Mouse (Mus musculus) heart, embryonic 13.5 days (tissue): ENCODE data around the gene Tnpo3. TPM values are rescaled to one million over a fixed set of nuclear protein-coding genes. Genes with fewer than 3 reads are reported as not detected.
"Not testable (repeated sequence)": the region's sequence is repeated elsewhere in the genome, so short reads cannot be mapped to it uniquely, and the experiment has no call there.

ENCODE experiments used
- ATAC-seq: fragments of 200-750 bp; cut with Nextera tagmentation; 2 replicates; pipeline ENCODE4 v1.8.0; 2017; ENCODE audit warnings: moderate TSS enrichment; ENCODE audit not compliant: insufficient number of reproducible peaks, low FRiP score, low TSS enrichment; ENCODE audit errors: extremely low read depth
- H3K27ac ChIP-seq: fragments of 300-500 bp; sonication (generic); replicated peaks from 2 replicates; pipeline ENCODE4 v1.5.1; 2015; ENCODE audit warnings: moderate library complexity, mild to moderate bottlenecking, inconsistent platforms
- H3K27me3 ChIP-seq: fragments of 300-500 bp; sonication (generic); replicated peaks from 2 replicates; pipeline ENCODE4 v1.6.1; 2015; ENCODE audit warnings: mild to moderate bottlenecking, inconsistent platforms
- H3K36me3 ChIP-seq: fragments of 300-500 bp; sonication (generic); 2 replicates; pipeline ENCODE4 v1.6.1; 2015; ENCODE audit warnings: mild to moderate bottlenecking, inconsistent platforms
- H3K4me1 ChIP-seq: fragments of 300-500 bp; sonication (generic); 2 replicates; pipeline ENCODE4 v1.6.1; 2015; ENCODE audit warnings: inconsistent platforms
- H3K4me2 ChIP-seq: fragments of 300-500 bp; sonication (generic); 2 replicates; pipeline ENCODE4 v1.6.1; 2015; ENCODE audit warnings: inconsistent platforms, mild to moderate bottlenecking, moderate library complexity
- H3K4me3 ChIP-seq: fragments of 300-500 bp; sonication (generic); 2 replicates; pipeline ENCODE4 v1.5.1; 2015; ENCODE audit warnings: moderate library complexity, mild to moderate bottlenecking, inconsistent platforms
- H3K9ac ChIP-seq: fragments of 300-500 bp; sonication (generic); 2 replicates; pipeline ENCODE4 v1.6.1; 2015; ENCODE audit warnings: inconsistent platforms, mild to moderate bottlenecking, moderate library complexity
- H3K9me3 ChIP-seq: fragments of 300-500 bp; sonication (generic); 2 replicates; pipeline ENCODE4 v1.6.1; 2016; ENCODE audit warnings: inconsistent platforms
- WGBS: fragments of 180-500 bp; shearing (Covaris S2); methylation state at CpG from one replicate; pipeline ENCODE4 v1.1.7; 2015; ENCODE audit warnings: mixed read lengths; 5-methylcytosine and 5-hydroxymethylcytosine counted together
- polyA plus RNA-seq: library from polyadenylated mRNA; unstranded; fragments of >200 nt; fragmentation: Nextera tagmentation; extraction: Ambion mirVana; gene quantifications from 2 replicates; pipeline ENCODE4 v1.2.1, GENCODE M21; 2015

Gene Tnpo3
- polyA plus RNA-seq, 1 experiment from 2014 or later = 57.6 TPM

DNA sequence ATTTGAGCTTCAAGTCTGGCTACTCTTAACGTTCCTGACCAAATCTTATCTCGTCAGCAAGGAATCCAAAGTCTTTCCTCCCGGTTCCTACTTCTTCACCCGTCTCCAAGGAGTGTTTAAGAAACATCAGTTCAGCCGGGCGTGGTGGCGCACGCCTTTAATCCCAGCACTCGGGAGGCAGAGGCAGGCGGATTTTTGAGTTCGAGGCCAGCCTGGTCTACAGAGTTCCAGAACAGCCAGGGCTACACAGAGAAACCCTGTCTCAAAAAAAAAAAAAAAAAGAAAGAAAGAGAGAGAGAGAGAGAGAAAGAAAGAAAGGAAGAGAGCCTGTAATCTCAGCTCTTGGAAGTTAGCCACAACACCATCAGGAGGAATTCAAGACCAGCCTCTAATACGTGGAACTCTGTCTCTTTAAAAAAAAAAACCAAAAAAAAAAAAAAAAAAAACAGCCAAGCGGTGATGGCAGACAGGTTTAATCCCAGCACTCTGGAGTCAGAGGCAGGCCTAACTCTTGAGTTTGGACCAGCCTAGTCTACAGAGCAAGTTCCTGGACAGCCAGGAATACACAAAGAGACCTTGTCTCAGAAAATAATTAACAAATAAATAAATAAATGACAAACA, 443 bp upstream of the Tnpo3 start:
- Histone ChIP-seq H3K4me2 (peak overlapping the region; percentile 94), H3K9ac (peak overlapping the region; percentile 92), H3K4me1 (peaks cover 30% of the 10 kb centered on the region), H3K27ac (peak overlapping the region; percentile 82), H3K4me3 (peak overlapping the region; percentile 85)
- H3K27me3 ChIP-seq, H3K9me3 ChIP-seq, H3K36me3 ChIP-seq, ATAC-seq: not testable (repeated sequence)
- 19% methylated on average over 13 of the region's 13 CpGs for WGBS

GRCm38 (mm10) chr6:29600188-29600587, 9.5 kb downstream of the Tnpo3 start:
- H3K27ac ChIP-seq = no peak overlapping the region
- H3K36me3 ChIP-seq = 0 out of 2 replicates have a peak, but pooled peaks cover 3% of the 10 kb centered on the region
- H3K9ac ChIP-seq = no peak overlapping the region
- ATAC-seq = no peak
- no peak overlapping the region for H3K4me2 ChIP-seq
- H3K9me3 ChIP-seq = no peaks in the 10 kb centered on the region
- no peak overlapping the region for H3K4me3 ChIP-seq
- peaks cover 3% of the 10 kb centered on the region for H3K4me1 ChIP-seq
- H3K27me3 ChIP-seq = no peaks in the 10 kb centered on the region

- 0 out of 2 replicates have a peak, but pooled peaks cover 3% of the 10 kb centered on the region for H3K36me3 ChIP-seq
- H3K27ac ChIP-seq = no peak overlapping the region
- no peak overlapping the region for H3K9ac ChIP-seq
- H3K27me3 ChIP-seq = no peaks in the 10 kb centered on the region
- H3K9me3 ChIP-seq = no peaks in the 10 kb centered on the region
- H3K4me1 ChIP-seq = no peaks in the 10 kb centered on the region
- no peak overlapping the region for H3K4me3 ChIP-seq
- H3K4me2 ChIP-seq = no peak overlapping the region
- no peak for ATAC-seq
- 78% methylated on average over 2 of the region's 2 CpGs for WGBS
These were observed 14.0 kb downstream of the Tnpo3 start for GRCm38 (mm10) chr6:29595656-29596055.

- Histone ChIP-seq H3K36me3 (peaks cover 90% of the 10 kb centered on the region), H3K4me3 (no peak overlapping the region), H3K27ac (no peak overlapping the region), H3K4me1 (no peaks in the 10 kb centered on the region), H3K9ac (no peak overlapping the region), H3K27me3 (no peaks in the 10 kb centered on the region), H3K4me2 (no peak overlapping the region), H3K9me3 (no peaks in the 10 kb centered on the region)
- ATAC-seq = no peak
- 95% methylated on average over 3 of the region's 3 CpGs for WGBS
These were observed 28.5 kb downstream of the Tnpo3 start for GRCm38 (mm10) chr6:29581202-29581601.

DNA sequence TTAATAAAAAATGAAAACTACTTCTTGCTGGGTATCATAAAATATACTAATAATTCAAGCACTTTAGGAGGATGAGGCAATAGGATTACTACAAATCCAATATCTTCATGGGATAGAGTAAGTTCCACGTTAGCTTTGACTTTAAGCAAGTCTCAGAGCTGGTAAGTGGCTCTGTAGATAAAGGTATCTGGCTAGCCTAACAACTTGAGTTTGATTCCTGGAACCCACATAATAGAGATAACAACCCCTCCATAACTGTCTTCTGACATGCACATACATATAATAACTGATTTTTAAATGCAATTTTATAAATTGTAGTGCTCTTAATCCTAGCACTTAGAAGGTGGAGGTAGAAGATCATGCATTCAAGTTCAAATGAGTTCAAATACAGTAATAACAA, 28.9 kb downstream of the Tnpo3 start:
- Histone ChIP-seq H3K4me2 (no peak overlapping the region), H3K4me3 (no peak overlapping the region), H3K9ac (no peak overlapping the region), H3K36me3 (peaks cover 90% of the 10 kb centered on the region), H3K27me3 (no peaks in the 10 kb centered on the region), H3K9me3 (no peaks in the 10 kb centered on the region), H3K4me1 (no peaks in the 10 kb centered on the region), H3K27ac (no peak overlapping the region)
- no peak for ATAC-seq
- 56% methylated on average over 1 of the region's 1 CpGs for WGBS

- H3K4me1 ChIP-seq, H3K9ac ChIP-seq, H3K9me3 ChIP-seq, H3K27me3 ChIP-seq, H3K4me3 ChIP-seq, ATAC-seq, H3K4me2 ChIP-seq, H3K27ac ChIP-seq: not testable (repeated sequence)
- WGBS = 75% methylated on average over 3 of the region's 3 CpGs
- peaks cover 96% of the 10 kb centered on the region for H3K36me3 ChIP-seq
These were observed 33.3 kb downstream of the Tnpo3 start for GRCm38 (mm10) chr6:29576388-29576787.

DNA sequence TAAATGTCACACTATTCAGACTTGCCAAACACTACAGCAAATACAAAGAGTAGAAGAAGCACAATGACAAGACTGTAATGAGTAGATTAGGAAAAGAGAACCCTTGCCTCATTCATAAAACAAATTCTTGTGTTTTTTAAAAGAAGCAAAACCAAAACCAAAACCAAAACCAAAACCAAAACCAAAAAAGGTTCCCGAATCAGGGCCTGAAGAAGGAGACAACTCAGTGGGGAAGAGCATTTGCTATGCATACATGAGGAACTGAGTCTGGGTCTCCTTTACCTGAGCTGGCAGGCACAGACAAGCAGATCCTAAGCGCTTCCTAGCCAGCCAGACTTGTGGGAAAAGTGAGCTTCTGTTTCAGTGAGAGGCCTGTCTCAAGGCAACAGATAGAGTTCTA, 52.6 kb downstream of the Tnpo3 start:
- Histone ChIP-seq H3K36me3 (peaks cover 96% of the 10 kb centered on the region), H3K27me3 (no peaks in the 10 kb centered on the region), H3K4me1 (no peaks in the 10 kb centered on the region), H3K9ac (no peak overlapping the region), H3K27ac (no peak overlapping the region), H3K4me2 (no peak overlapping the region), H3K4me3 (no peak overlapping the region), H3K9me3 (no peaks in the 10 kb centered on the region)
- WGBS = 89% methylated on average over 2 of the region's 2 CpGs
- no peak for ATAC-seq

- H3K27me3 ChIP-seq = no peaks in the 10 kb centered on the region
- H3K4me1 ChIP-seq = no peaks in the 10 kb centered on the region
- no peak for ATAC-seq
- H3K4me2 ChIP-seq = no peak overlapping the region
- H3K27ac ChIP-seq = no peak overlapping the region
- no peak overlapping the region for H3K9ac ChIP-seq
- no peaks in the 10 kb centered on the region for H3K9me3 ChIP-seq
- WGBS = 90% methylated on average over 2 of the region's 2 CpGs
- H3K4me3 ChIP-seq = no peak overlapping the region
- H3K36me3 ChIP-seq = peaks cover 95% of the 10 kb centered on the region
These were observed 57.2 kb downstream of the Tnpo3 start for GRCm38 (mm10) chr6:29552526-29552925.

- H3K36me3 ChIP-seq = peaks cover 95% of the 10 kb centered on the region
- peaks cover 5% of the 10 kb centered on the region; the same call in 1 of the 2 replicates for H3K9me3 ChIP-seq
- WGBS = 82% methylated on average over 1 of the region's 1 CpGs
- ATAC-seq = no peak
- H3K4me2 ChIP-seq = no peak overlapping the region
- no peak overlapping the region for H3K4me3 ChIP-seq
- H3K9ac ChIP-seq = no peak overlapping the region
- no peak overlapping the region for H3K27ac ChIP-seq
- no peaks in the 10 kb centered on the region for H3K27me3 ChIP-seq
- no peaks in the 10 kb centered on the region for H3K4me1 ChIP-seq
These were observed 61.6 kb downstream of the Tnpo3 start for GRCm38 (mm10) chr6:29548086-29548485.

GRCm38 (mm10) chr6:29547582-29547981, 62.1 kb downstream of the Tnpo3 start:
- Histone ChIP-seq H3K9me3 (peaks cover 5% of the 10 kb centered on the region; the same call in 1 of the 2 replicates), H3K4me2 (no peak overlapping the region), H3K36me3 (peaks cover 95% of the 10 kb centered on the region)

GRCm38 (mm10) chr6:29545611-29546010, 64.1 kb downstream of the Tnpo3 start:
- 91% methylated on average over 2 of the region's 2 CpGs for WGBS
- Histone ChIP-seq H3K36me3 (peaks cover 93% of the 10 kb centered on the region), H3K27me3 (no peaks in the 10 kb centered on the region), H3K4me2 (no peak overlapping the region), H3K4me3 (no peak overlapping the region), H3K4me1 (no peaks in the 10 kb centered on the region), H3K9ac (no peak overlapping the region), H3K27ac (no peak overlapping the region), H3K9me3 (peaks cover 5% of the 10 kb centered on the region; the same call in 1 of the 2 replicates)
- ATAC-seq = no peak

More at GRCm38 (mm10) chr6:29547582-29547981, 62.1 kb downstream of the Tnpo3 start:
- ATAC-seq = no peak
- no peaks in the 10 kb centered on the region for H3K27me3 ChIP-seq
- no peak overlapping the region for H3K9ac ChIP-seq
- no peak overlapping the region for H3K27ac ChIP-seq
- no peak overlapping the region for H3K4me3 ChIP-seq
- H3K4me1 ChIP-seq = no peaks in the 10 kb centered on the region

- H3K4me2 ChIP-seq = no peak overlapping the region
- no peaks in the 10 kb centered on the region for H3K27me3 ChIP-seq
- no peak overlapping the region for H3K27ac ChIP-seq
- 0 out of 2 replicates have a peak, but pooled peaks cover 3% of the 10 kb centered on the region for H3K4me1 ChIP-seq
- WGBS = 93% methylated on average over 1 of the region's 1 CpGs
- no peak overlapping the region for H3K4me3 ChIP-seq
- H3K9me3 ChIP-seq = peaks cover 5% of the 10 kb centered on the region; the same call in 1 of the 2 replicates
- no peak overlapping the region for H3K9ac ChIP-seq
- peaks cover 76% of the 10 kb centered on the region for H3K36me3 ChIP-seq
- no peak for ATAC-seq
These were observed 68.7 kb downstream of the Tnpo3 start for GRCm38 (mm10) chr6:29540956-29541355.
